Mouse (Mus musculus) embryonic facial prominence, embryonic 15.5 days (tissue): ENCODE data around the gene Fmo5. TPM values are rescaled to one million over a fixed set of nuclear protein-coding genes. Genes with fewer than 3 reads are reported as not detected.

Experiments
- ATAC-seq: fragments of 200-750 bp; cut with Nextera tagmentation; 2 replicates; pipeline ENCODE4 v1.8.0; 2017; ENCODE audit warnings: low read depth, moderate TSS enrichment; ENCODE audit not compliant: insufficient number of reproducible peaks, low FRiP score, low TSS enrichment
- H3K27ac ChIP-seq: fragments of 300-500 bp; sonication (generic); replicated peaks from 2 replicates; pipeline ENCODE4 v1.5.1; 2015; ENCODE audit warnings: mild to moderate bottlenecking, inconsistent platforms
- H3K27me3 ChIP-seq: fragments of 300-500 bp; sonication (generic); 2 replicates; pipeline ENCODE4 v1.6.1; 2015; ENCODE audit warnings: inconsistent platforms
- H3K36me3 ChIP-seq: fragments of 300-500 bp; sonication (generic); 2 replicates; pipeline ENCODE4 v1.6.1; 2015; ENCODE audit warnings: mild to moderate bottlenecking, inconsistent platforms
- H3K4me1 ChIP-seq: fragments of 300-500 bp; sonication (generic); 2 replicates; pipeline ENCODE4 v1.6.1; 2015; ENCODE audit warnings: inconsistent platforms
- H3K4me2 ChIP-seq: fragments of 300-500 bp; sonication (generic); replicated peaks from 2 replicates; pipeline ENCODE4 v1.6.1; 2015; ENCODE audit warnings: mild to moderate bottlenecking, inconsistent platforms
- H3K4me3 ChIP-seq: fragments of 300-500 bp; sonication (generic); replicated peaks from 2 replicates; pipeline ENCODE4 v1.5.1; 2015; ENCODE audit warnings: mild to moderate bottlenecking, inconsistent platforms
- H3K9ac ChIP-seq: fragments of 300-500 bp; sonication (generic); 2 replicates; pipeline ENCODE4 v1.6.1; 2015; ENCODE audit warnings: inconsistent platforms
- H3K9me3 ChIP-seq: fragments of 300-500 bp; sonication (generic); replicated peaks from 2 replicates; pipeline ENCODE4 v1.6.1; 2016; ENCODE audit warnings: inconsistent platforms
- WGBS: fragments of 180-500 bp; shearing (Covaris S2); methylation state at CpG from one replicate; pipeline ENCODE4 v1.1.7; 2015; 5-methylcytosine and 5-hydroxymethylcytosine counted together
- polyA plus RNA-seq: library from polyadenylated mRNA; unstranded; fragments of >200 nt; fragmentation: Nextera tagmentation; extraction: Ambion mirVana; gene quantifications from 2 replicates; pipeline ENCODE4 v1.2.1, GENCODE M21; 2015

Gene Fmo5
- polyA plus RNA-seq, 1 experiment from 2014 or later, result 4.2 TPM

- peak within 1 kb of the TSS; percentile 75 for H3K4me2 ChIP-seq
- H3K36me3 ChIP-seq, result peaks cover 5% of the 10 kb centered on the region
- H3K4me1 ChIP-seq, result peaks cover 15% of the 10 kb centered on the region; the same call in 1 of the 2 replicates
- ATAC-seq, result peak; percentile 96
- 2% methylated on average over 51 of the region's 51 CpGs for WGBS
- peak within 1 kb of the TSS; percentile 73 for H3K27ac ChIP-seq
- H3K27me3 ChIP-seq, result no peaks in the 10 kb centered on the region
- no peaks in the 10 kb centered on the region for H3K9me3 ChIP-seq
- peak within 1 kb of the TSS; percentile 53 for H3K9ac ChIP-seq
- peak within 1 kb of the TSS; percentile 96 for H3K4me3 ChIP-seq
These were observed 29.2 kb downstream of the Fmo5 start, which contains the start of gene Prkab2 for GRCm38 (mm10) chr3:97657655-97658411. Gene Prkab2, plus strand, starts transcription at chr3:97658193.

DNA sequence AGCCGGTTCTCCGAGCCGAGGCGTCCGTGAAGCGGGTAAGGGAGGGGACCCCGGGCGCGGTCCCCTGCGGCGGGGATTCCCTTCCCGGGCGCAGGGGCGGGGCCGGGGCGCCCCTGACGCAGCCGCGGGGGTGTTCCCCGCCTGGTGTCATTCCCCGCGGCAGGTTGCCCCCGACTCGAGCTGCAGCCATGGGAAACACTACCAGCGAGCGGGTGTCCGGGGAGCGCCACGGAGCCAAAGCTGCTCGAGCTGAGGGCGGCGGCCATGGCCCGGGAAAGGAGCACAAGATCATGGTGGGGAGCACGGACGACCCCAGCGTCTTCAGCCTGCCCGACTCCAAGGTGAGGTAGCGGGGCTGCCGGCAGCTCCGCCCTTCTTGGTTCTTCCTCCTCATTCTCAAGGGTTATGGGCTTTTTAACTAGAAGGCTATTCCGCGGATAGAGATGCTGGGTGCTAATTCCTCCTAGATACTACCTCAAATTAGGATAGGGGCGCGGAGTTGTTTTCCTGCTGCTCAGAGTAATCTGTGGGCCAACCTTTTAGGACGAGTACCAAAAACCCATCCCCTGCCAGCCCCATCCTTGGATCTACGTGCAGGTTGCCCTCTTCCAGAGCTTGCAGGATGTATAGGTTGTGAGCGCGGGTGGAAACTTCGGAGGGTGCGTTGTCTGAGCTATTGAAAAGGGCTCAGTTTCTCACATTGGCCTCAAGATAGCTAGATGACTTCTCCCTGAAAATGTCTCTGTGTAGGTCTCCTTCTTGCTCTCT lies 30.0 kb downstream of the Fmo5 start:
- no peaks in the 10 kb centered on the region for H3K27me3 ChIP-seq
- WGBS, result under 1% methylated on average over 50 of the region's 50 CpGs
- peak overlapping the region; percentile 96 for H3K4me3 ChIP-seq
- peaks cover 15% of the 10 kb centered on the region; the same call in 1 of the 2 replicates for H3K4me1 ChIP-seq
- peak; percentile 83 for ATAC-seq
- H3K4me2 ChIP-seq, result peak overlapping the region; percentile 75
- peak overlapping the region; percentile 53 for H3K9ac ChIP-seq
- peaks cover 8% of the 10 kb centered on the region for H3K36me3 ChIP-seq
- peak overlapping the region; percentile 73 for H3K27ac ChIP-seq
- no peaks in the 10 kb centered on the region for H3K9me3 ChIP-seq

- Histone ChIP-seq H3K9me3 (no peaks in the 10 kb centered on the region), H3K27ac (no peak overlapping the region), H3K4me1 (peaks cover 15% of the 10 kb centered on the region; the same call in 1 of the 2 replicates), H3K36me3 (peaks cover 15% of the 10 kb centered on the region), H3K27me3 (no peaks in the 10 kb centered on the region), H3K9ac (no peak overlapping the region), H3K4me3 (peak overlapping the region; percentile 96; the same call in 1 of the 2 replicates), H3K4me2 (peak overlapping the region; percentile 75; the same call in 1 of the 2 replicates)
- ATAC-seq, result no peak
- 83% methylated on average over 7 of the region's 7 CpGs for WGBS
These were observed 31.1 kb downstream of the Fmo5 start for GRCm38 (mm10) chr3:97659746-97660145.

GRCm38 (mm10) chr3:97661206-97661605 lies 32.6 kb downstream of the Fmo5 start:
- H3K9me3 ChIP-seq, result no peaks in the 10 kb centered on the region
- WGBS, result 60% methylated on average over 8 of the region's 8 CpGs
- no peak overlapping the region for H3K9ac ChIP-seq
- H3K27me3 ChIP-seq, result no peaks in the 10 kb centered on the region
- H3K36me3 ChIP-seq, result peaks cover 15% of the 10 kb centered on the region
- no peak overlapping the region for H3K27ac ChIP-seq
- H3K4me2 ChIP-seq, result no peak overlapping the region
- H3K4me3 ChIP-seq, result no peak overlapping the region
- ATAC-seq, result no peak
- H3K4me1 ChIP-seq, result peaks cover 15% of the 10 kb centered on the region; the same call in 1 of the 2 replicates

GRCm38 (mm10) chr3:97665525-97665924 lies 36.9 kb downstream of the Fmo5 start:
- no peak overlapping the region for H3K4me2 ChIP-seq
- no peak overlapping the region for H3K4me3 ChIP-seq
- H3K27ac ChIP-seq, result no peak overlapping the region
- no peak overlapping the region for H3K9ac ChIP-seq
- no peaks in the 10 kb centered on the region for H3K27me3 ChIP-seq
- H3K9me3 ChIP-seq, result no peaks in the 10 kb centered on the region
- WGBS, result 52% methylated on average over 9 of the region's 9 CpGs
- H3K36me3 ChIP-seq, result peaks cover 44% of the 10 kb centered on the region
- H3K4me1 ChIP-seq, result no peaks in the 10 kb centered on the region
- no peak for ATAC-seq

GRCm38 (mm10) chr3:97666154-97666553 lies 37.5 kb downstream of the Fmo5 start:
- H3K4me3 ChIP-seq, result no peak overlapping the region
- no peak for ATAC-seq
- H3K9me3 ChIP-seq, result no peaks in the 10 kb centered on the region
- H3K27ac ChIP-seq, result no peak overlapping the region; the same call in 1 of the 2 replicates
- WGBS, result 66% methylated on average over 8 of the region's 8 CpGs
- H3K36me3 ChIP-seq, result peaks cover 44% of the 10 kb centered on the region
- no peak overlapping the region for H3K9ac ChIP-seq
- H3K4me2 ChIP-seq, result no peak overlapping the region
- H3K27me3 ChIP-seq, result no peaks in the 10 kb centered on the region
- H3K4me1 ChIP-seq, result no peaks in the 10 kb centered on the region

DNA sequence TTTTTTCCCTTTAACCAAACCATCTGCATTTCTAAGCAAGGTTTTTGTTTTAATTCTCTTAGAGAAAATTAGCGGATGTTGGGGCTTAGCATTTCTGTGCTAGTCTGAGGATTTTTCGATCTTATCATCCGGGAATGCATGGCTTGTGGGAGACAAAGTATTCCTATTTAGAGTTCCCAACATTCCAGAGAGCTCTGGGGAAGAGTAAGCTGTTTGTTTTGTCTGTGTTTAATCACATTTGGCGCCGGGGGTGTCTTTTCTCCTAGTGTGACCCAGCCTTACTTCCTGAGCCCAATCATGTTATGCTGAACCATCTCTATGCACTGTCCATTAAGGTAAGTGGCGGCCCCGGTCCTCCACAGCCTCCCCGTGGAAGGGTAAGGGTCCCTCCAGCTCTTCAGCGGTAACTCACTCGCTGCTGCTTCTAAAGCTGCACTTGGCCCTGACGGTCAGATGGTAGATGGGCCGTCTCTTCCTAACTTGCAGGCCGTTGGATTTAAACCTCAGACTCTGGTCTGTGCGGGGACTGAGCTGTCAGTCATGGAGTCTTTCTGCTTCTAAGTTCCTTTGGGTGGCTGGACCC lies 38.6 kb downstream of the Fmo5 start:
- Histone ChIP-seq H3K4me1 (no peaks in the 10 kb centered on the region), H3K36me3 (peaks cover 44% of the 10 kb centered on the region), H3K27ac (no peak overlapping the region), H3K9me3 (no peaks in the 10 kb centered on the region), H3K4me3 (no peak overlapping the region), H3K27me3 (no peaks in the 10 kb centered on the region), H3K9ac (no peak overlapping the region), H3K4me2 (no peak overlapping the region)
- WGBS, result 57% methylated on average over 14 of the region's 14 CpGs
- no peak for ATAC-seq

GRCm38 (mm10) chr3:97674644-97675110 lies 46.1 kb downstream of the Fmo5 start, which contains the start of gene Gm17651:
Gene Gm17651, minus strand, starts transcription at chr3:97674694.
- 88% methylated on average over 7 of the region's 7 CpGs for WGBS
- Histone ChIP-seq H3K4me3 (no peak within 1 kb of the TSS), H3K9ac (no peak within 1 kb of the TSS), H3K27me3 (no peaks in the 10 kb centered on the region), H3K36me3 (peaks cover 11% of the 10 kb centered on the region), H3K27ac (no peak within 1 kb of the TSS), H3K4me2 (no peak within 1 kb of the TSS), H3K4me1 (no peaks in the 10 kb centered on the region), H3K9me3 (no peaks in the 10 kb centered on the region)
- ATAC-seq, result no peak

DNA sequence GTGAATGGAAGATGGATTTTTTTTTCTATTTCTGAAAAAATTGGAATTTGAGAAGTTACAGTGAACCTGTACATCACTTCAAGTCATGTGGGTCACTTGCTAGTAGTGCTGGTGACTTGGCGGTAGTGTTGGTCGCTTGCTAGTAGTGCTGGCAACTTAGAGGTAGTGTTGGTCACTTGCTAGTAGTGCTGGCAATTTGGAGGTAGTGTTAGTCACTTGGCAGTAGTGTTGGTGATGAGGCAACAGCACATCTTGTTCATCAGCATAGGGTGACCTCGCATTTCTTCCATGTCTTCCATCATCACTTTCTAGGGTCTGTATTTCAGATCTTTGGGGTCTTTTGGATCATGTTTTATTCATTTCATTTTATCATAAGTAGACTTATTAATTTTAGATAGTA lies 47.5 kb downstream of the Fmo5 start:
- Histone ChIP-seq H3K4me1 (peaks cover 6% of the 10 kb centered on the region; the same call in 1 of the 2 replicates), H3K9ac (no peak overlapping the region), H3K4me2 (no peak overlapping the region), H3K27ac (no peak overlapping the region), H3K4me3 (no peak overlapping the region), H3K9me3 (no peaks in the 10 kb centered on the region), H3K36me3 (peaks cover 3% of the 10 kb centered on the region; the same call in 1 of the 2 replicates), H3K27me3 (no peaks in the 10 kb centered on the region)
- WGBS, result 93% methylated on average over 3 of the region's 3 CpGs
- no peak for ATAC-seq

DNA sequence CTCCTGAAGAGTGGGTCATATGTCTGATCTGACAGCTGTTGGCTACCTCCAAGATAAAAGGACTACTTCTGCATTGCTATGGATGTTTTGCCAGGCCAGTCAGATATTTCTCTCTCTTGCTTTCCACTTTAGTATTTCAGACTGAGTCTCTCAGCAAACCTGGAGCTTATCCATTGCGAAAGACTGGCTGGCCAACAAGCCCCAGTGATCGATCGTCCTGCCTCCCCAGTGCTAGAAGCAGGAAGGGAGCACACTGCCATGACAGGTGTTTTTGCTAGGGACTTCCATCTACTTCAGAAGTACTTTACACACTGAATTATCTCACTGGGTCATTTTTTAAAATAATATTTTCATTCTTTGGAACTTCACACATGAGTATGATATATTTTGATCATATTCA lies 49.8 kb downstream of the Fmo5 start:
- Histone ChIP-seq H3K36me3 (no peaks in the 10 kb centered on the region), H3K9ac (no peak overlapping the region), H3K27me3 (0 out of 2 replicates have a peak, but pooled peaks cover under 1% of the 10 kb centered on the region), H3K27ac (no peak overlapping the region), H3K4me1 (peaks cover 19% of the 10 kb centered on the region), H3K4me3 (no peak overlapping the region), H3K9me3 (no peaks in the 10 kb centered on the region), H3K4me2 (no peak overlapping the region)
- ATAC-seq, result no peak
- WGBS, result 92% methylated on average over 3 of the region's 3 CpGs
